Mouse (Mus musculus) liver, embryonic 14.5 days (tissue): ENCODE data around the gene Pih1d1. TPM values are rescaled to one million over a fixed set of nuclear protein-coding genes. Genes with fewer than 3 reads are reported as not detected.

Source experiments
- ATAC-seq: fragments of 200-750 bp; cut with Nextera tagmentation; 2 replicates; pipeline ENCODE4 v1.8.0; 2017; ENCODE audit warnings: moderate number of reproducible peaks, mild to moderate bottlenecking, moderate library complexity; ENCODE audit not compliant: insufficient read depth
- DNase-seq, 3 experiments: peaks; one replicate each; pipeline ENCODE4 v3.0.0-alpha.2; 2012 to 2013; ENCODE audit warnings: low read depth in 3 of 3, low spot score in 3 of 3
- H3K27ac ChIP-seq: fragments of 300-500 bp; sonication (generic); 2 replicates; pipeline ENCODE4 v1.5.1; 2014; ENCODE audit warnings: moderate library complexity, mild to moderate bottlenecking, control low read depth, inconsistent platforms
- H3K27me3 ChIP-seq: fragments of 300-500 bp; sonication (generic); 2 replicates; pipeline ENCODE4 v1.6.1; 2014; ENCODE audit warnings: mild to moderate bottlenecking, low read length, moderate library complexity; ENCODE audit not compliant: control insufficient read depth, insufficient read depth
- H3K36me3 ChIP-seq: fragments of 300-500 bp; sonication (generic); replicated peaks from 2 replicates; pipeline ENCODE4 v1.6.1; 2014; ENCODE audit warnings: low read depth; ENCODE audit not compliant: control insufficient read depth, insufficient read depth
- H3K4me1 ChIP-seq, 2 experiments: fragments of 200-500 bp in 1 of 2; fragments of 300-500 bp in 1 of 2; sonication (generic) in 1 of 2; replicated peaks; 2 replicates each; pipeline ENCODE4 v1.6.1; 2012 to 2014; ENCODE audit warnings: antibody characterized with exemption in 1 of 2, inconsistent platforms in 1 of 2, low read length in 1 of 2; ENCODE audit not compliant: control insufficient read depth in 2 of 2, insufficient read depth in 2 of 2
- H3K4me2 ChIP-seq: fragments of 300-500 bp; sonication (generic); 2 replicates; pipeline ENCODE4 v1.6.1; 2014; ENCODE audit warnings: low read depth, mild to moderate bottlenecking, control low read depth, moderate library complexity
- H3K4me3 ChIP-seq, 2 experiments: fragments of 200-500 bp in 1 of 2; fragments of 300-500 bp in 1 of 2; sonication (generic) in 1 of 2; 2 replicates each; pipeline ENCODE4 v1.5.1; 2012 to 2014; ENCODE audit warnings: low read depth in 2 of 2, low read length in 2 of 2, mild to moderate bottlenecking in 2 of 2, control low read depth in 1 of 2, inconsistent platforms in 1 of 2, moderate library complexity in 1 of 2; ENCODE audit not compliant: insufficient read depth in 1 of 2
- H3K9ac ChIP-seq: fragments of 300-500 bp; sonication (generic); replicated peaks from 2 replicates; pipeline ENCODE4 v1.6.1; 2014; ENCODE audit warnings: mild to moderate bottlenecking, control low read depth, moderate library complexity
- H3K9me3 ChIP-seq: fragments of 300-500 bp; sonication (generic); 2 replicates; pipeline ENCODE4 v1.6.1; 2016; ENCODE audit warnings: low read length, mixed read lengths; ENCODE audit not compliant: control insufficient read depth
- CTCF ChIP-seq: IDR thresholded peaks from 2 replicates; pipeline ENCODE4 v1.5.1; 2016; ENCODE audit warnings: antibody characterized with exemption, low read depth, control low read depth
- EP300 ChIP-seq: IDR thresholded peaks from 2 replicates; pipeline ENCODE4 v1.6.1; 2016; ENCODE audit warnings: antibody characterized with exemption, low read depth
- WGBS: fragments of 180-500 bp; shearing (Covaris S2); extraction: QIAGEN DNeasy Blood & Tissue Kit; methylation state at CpG from one replicate; pipeline ENCODE4 v1.1.7; 2014; ENCODE audit not compliant: insufficient replicate concordance; 5-methylcytosine and 5-hydroxymethylcytosine counted together
- polyA plus RNA-seq, 2 experiments: library from polyadenylated mRNA; depleted of rRNA in 1 of 2; stranded (reverse) in 1 of 2; unstranded in 1 of 2; fragments of >200 nt; fragmentation: Nextera tagmentation in 1 of 2; extraction: Ambion mirVana in 1 of 2; gene quantifications; 2 replicates each; pipeline versions ENCODE4 v1.2.1 to v1.2.3; 2012 to 2014

The Pih1d1 gene
- polyA plus RNA-seq, 2 experiments: 38.3 to 45.8 TPM

DNA sequence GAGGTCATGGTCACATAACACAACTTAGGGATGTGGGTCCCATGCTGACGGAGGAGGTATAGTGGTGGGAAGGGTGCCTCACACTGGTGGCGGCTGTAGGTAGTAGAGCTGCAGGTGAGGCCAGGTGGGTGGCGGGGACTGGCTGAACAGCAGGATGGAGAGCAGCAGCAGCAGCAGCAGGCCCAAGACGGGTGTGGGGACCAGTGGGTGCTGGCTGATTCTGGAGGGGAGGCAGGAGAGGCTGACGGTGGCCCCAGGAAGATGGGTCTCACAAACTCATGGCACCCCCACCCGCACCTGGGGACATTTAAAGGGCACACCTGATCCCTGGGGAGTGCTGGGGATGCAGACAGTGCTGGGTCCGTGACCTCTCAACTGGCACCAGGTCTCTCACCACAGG lies 29.6 kb downstream of the Pih1d1 start:
- Histone ChIP-seq H3K36me3 (no peaks in the 10 kb centered on the region), H3K27me3 (peaks cover 60% of the 10 kb centered on the region), H3K9ac (no peak overlapping the region), H3K4me1 (no peaks in the 10 kb centered on the region; a peak in 1 of 4 replicates), H3K9me3 (no peaks in the 10 kb centered on the region), H3K4me3 (no peak overlapping the region), H3K4me2 (no peak overlapping the region), H3K27ac (no peak overlapping the region)
- TF ChIP-seq EP300: no peak
- TF ChIP-seq CTCF: no peak
- ATAC-seq (no peak), DNase-seq (no peak)
- 46% methylated on average over 7 of the region's 7 CpGs for WGBS

DNA sequence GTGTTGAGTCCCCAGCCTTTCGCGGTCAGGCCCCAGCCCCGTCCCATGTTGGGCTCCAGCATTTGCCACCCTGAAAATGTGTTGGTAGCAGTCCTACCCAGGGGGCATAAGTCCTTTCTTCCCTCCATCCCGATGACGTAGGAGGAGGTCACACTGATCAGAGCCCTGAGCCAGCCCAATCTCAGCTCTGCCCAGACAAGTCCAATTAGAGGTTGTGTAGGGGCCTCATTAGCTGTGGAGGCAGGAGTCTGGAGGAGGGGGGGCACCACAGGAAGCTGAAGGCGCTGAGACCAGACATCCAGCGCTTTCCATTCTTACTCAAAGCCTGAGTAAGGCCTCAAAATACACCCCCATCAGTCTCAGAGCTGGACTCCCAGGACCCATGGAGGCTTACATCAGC lies 31.8 kb downstream of the Pih1d1 start:
- TF ChIP-seq CTCF: no peak
- WGBS: 53% methylated on average over 7 of the region's 7 CpGs

DNA sequence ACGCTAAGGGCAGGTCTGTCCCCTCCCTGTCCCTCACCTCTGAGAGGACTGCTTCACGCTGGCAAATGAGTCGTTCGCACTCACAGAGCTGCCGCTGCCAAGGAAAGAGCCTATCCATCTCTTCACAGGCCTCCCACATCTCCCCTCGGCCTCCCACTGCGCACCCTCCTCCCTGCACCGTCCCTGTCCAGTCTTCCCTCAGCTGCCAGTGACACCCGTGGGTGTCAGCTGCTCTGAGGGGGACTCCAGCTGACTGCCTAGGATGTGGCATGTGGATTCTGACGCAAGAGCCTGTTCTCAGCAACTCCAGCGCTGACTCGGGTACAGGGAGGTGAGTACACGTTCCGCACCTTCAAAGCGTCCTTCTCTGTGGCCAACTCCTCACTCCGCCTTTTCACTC lies 35.5 kb downstream of the Pih1d1 start:
- 53% methylated on average over 16 of the region's 16 CpGs for WGBS
- H3K27me3 ChIP-seq: peaks cover 6% of the 10 kb centered on the region

More for the DNA sequence above, 31.8 kb downstream of the Pih1d1 start:
- H3K4me3 ChIP-seq: no peak overlapping the region
- H3K4me2 ChIP-seq: no peak overlapping the region
- no peaks in the 10 kb centered on the region; a peak in 1 of 4 replicates for H3K4me1 ChIP-seq
- H3K9ac ChIP-seq: no peak overlapping the region
- H3K36me3 ChIP-seq: no peaks in the 10 kb centered on the region
- no peak overlapping the region for H3K27ac ChIP-seq
- no peaks in the 10 kb centered on the region for H3K9me3 ChIP-seq
- ATAC-seq (no peak), DNase-seq (no peak)
- H3K27me3 ChIP-seq: peaks cover 38% of the 10 kb centered on the region

DNA sequence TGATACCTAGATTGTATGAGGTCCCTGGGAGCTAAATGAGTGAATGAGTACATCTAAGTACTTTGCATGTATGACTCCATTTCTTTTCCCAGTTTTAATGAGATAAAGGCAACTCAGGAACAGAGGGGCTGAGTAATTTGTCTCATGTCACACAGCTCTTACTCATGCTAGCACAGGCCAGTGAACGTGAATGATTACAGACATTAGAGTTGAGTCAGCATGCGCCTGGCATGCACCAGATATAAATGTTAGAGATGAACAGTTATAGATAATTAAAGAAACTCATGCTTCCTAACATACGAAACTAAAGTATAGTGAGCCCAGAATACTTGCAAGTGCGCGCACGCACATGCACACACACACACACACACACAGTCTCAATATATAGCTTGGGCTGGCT lies 36.1 kb downstream of the Pih1d1 start:
- ATAC-seq (no peak), DNase-seq (no peak)
- Histone ChIP-seq H3K4me1 (no peaks in the 10 kb centered on the region), H3K4me2 (no peak overlapping the region), H3K36me3 (no peaks in the 10 kb centered on the region), H3K27ac (no peak overlapping the region), H3K9me3 (no peaks in the 10 kb centered on the region), H3K9ac (no peak overlapping the region), H3K27me3 (peaks cover 2% of the 10 kb centered on the region; the same call in 1 of the 2 replicates), H3K4me3 (no peak overlapping the region)
- TF ChIP-seq EP300 (no peak), CTCF (no peak)
- WGBS: 63% methylated on average over 6 of the region's 6 CpGs

More for the DNA sequence above, 35.5 kb downstream of the Pih1d1 start:
- DNase-seq (no peak), ATAC-seq (no peak)
- H3K4me3 ChIP-seq: no peak overlapping the region
- no peaks in the 10 kb centered on the region for H3K4me1 ChIP-seq
- H3K9ac ChIP-seq: no peak overlapping the region
- no peak overlapping the region for H3K4me2 ChIP-seq
- no peaks in the 10 kb centered on the region for H3K9me3 ChIP-seq
- TF ChIP-seq EP300: no peak
- no peak for TF ChIP-seq CTCF
- no peak overlapping the region for H3K27ac ChIP-seq
- no peaks in the 10 kb centered on the region for H3K36me3 ChIP-seq

DNA sequence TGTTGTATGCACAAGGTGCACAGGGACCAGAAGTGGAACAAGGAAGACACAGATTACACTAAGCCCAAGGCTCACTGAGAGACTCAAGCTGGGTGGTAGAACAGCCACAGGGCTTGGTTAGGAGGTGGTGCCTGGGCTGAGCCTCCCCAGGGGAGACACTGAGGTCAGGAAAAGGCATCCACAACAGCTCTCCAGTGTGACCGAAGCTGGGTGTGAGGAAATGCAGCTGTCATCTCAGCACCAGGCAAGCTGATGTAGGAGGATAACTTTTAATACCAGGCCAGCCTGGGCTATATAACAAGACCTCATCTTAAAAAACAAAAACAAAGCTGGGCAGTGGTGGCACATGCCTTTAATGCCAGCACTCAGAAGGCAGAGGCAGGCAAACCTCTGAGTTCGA lies 37.1 kb downstream of the Pih1d1 start:
- peaks cover 2% of the 10 kb centered on the region for H3K27me3 ChIP-seq
- H3K4me1 ChIP-seq: no peaks in the 10 kb centered on the region
- H3K27ac ChIP-seq: no peak overlapping the region
- H3K9ac ChIP-seq: no peak overlapping the region
- TF ChIP-seq EP300: no peak
- no peak for TF ChIP-seq CTCF
- H3K4me2 ChIP-seq: no peak overlapping the region
- ATAC-seq (no peak), DNase-seq (no peak)
- H3K36me3 ChIP-seq: no peaks in the 10 kb centered on the region
- no peak overlapping the region for H3K4me3 ChIP-seq
- H3K9me3 ChIP-seq: no peaks in the 10 kb centered on the region
- 62% methylated on average over 2 of the region's 2 CpGs for WGBS
